Mouse (Mus musculus) left cerebral cortex, postnatal 14 days (tissue): ENCODE measurements around the gene Tob2. TPM values are rescaled to one million over a fixed set of nuclear protein-coding genes. Genes with fewer than 3 reads are reported as not detected.

Experiments
- DNase-seq, 2 experiments: peaks; one replicate each; pipeline ENCODE4 v3.0.0; 2021 to 2022; ENCODE audit warnings: low spot score in 2 of 2, mixed read lengths in 1 of 2
- intact Hi-C: fragments of 180-260 bp; cut with DNase I; formaldehyde crosslinking; loops from one replicate; pipeline ENCODE4 v1.15.1; 2025
- total RNA-seq, 2 experiments: library from RNA; stranded (reverse); gene quantifications; 2 replicates each; pipeline ENCODE4 v1.2.3; 2021

Tob2 gene
- total RNA-seq, 2 experiments from 2014 or later, result 25.8 to 31.8 TPM

DNA sequence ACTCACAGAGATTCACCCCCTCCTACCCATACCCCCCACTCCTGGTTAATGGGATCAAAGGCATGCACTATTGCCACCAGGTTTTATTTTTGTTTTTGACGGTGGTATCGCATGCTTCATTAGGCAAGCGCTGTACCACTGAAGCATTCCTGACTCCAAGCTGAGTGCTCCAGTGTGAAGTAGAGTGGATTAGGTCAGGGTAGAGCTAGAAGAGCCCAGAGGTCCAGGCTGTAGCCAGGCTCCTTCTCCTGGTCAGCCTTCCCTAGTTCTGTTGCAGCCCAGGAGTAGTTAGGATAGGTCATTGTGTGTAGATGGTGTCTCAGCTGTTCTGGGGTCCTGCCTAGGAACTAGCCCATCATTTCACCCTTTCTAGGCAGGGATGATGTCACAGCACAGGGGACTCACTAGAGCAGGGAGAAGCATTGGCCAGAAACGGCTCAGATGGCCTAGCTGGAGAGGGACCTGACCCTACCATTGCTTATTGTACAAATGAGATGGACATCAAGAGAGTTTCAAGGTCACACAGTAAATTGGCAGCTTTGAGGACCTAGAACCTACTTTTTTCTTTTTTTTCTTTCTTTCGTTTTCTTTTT is 13.5 kb downstream of the Tob2 start:
- intact Hi-C loops, result no loop called here
- no peak for DNase-seq

DNA sequence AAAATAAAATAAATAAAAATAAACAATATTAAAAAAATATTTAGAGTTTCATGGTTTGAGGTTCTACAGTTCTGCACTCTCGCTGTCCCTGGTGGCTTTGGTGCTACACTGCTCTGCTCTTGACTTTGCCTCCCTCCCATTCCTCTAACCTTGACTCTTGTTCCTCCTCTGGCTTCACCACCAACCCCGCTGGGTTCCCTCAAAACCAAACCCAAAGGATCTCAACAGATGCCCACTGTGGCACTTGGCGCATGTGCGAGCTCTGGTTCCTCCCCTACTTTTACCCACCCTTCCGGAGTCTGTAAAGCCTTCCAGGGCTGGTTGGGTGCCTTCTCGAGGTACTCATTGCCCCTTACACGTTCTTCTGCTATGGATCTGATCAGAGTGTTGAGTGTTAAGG is 16.3 kb downstream of the Tob2 start:
- DNase-seq, result no peak
- intact Hi-C loops, result no loop called here

DNA sequence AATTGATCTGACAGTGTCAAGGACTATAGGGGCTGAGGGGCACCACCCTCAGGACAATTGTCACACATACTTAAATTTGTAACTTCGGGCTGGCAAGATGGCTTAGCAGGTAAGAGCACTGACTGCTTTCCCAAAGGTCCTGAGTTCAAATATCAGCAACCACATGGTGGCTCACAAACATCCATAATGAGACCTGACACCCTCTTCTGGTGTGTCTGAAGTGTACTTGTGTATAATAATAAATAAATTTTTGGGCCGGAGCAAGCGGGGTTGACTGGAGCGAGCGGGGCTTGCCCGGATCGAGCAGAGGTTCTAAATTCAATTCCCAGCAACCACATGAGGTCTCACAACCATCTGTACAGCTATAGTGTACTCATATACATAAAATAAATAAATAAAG is 18.3 kb downstream of the Tob2 start:
- intact Hi-C loops, result no loop called here
- DNase-seq, result no peak

DNA sequence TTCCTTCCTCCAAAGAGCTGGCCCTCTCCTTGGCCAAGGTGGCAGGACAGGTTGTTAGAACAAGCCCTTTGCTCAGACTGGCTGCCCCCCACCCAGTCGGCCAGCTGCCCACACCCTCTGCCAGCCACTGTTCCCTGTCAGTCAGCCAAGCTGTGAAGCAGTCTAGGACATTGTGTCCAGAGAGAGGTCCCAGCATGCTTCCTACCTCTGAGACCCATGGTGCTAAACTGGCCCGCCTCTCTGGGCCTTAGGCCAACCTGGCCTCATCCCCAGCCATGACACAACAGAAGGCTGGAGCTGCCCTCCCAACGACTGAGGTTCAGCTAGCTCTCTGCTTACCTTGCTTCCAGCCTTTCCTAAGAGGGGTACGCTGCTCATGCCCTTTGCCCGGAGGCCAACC is 19.0 kb downstream of the Tob2 start:
- DNase-seq, result peak; percentile 68 to 89
- intact Hi-C loops, result no loop called here

DNA sequence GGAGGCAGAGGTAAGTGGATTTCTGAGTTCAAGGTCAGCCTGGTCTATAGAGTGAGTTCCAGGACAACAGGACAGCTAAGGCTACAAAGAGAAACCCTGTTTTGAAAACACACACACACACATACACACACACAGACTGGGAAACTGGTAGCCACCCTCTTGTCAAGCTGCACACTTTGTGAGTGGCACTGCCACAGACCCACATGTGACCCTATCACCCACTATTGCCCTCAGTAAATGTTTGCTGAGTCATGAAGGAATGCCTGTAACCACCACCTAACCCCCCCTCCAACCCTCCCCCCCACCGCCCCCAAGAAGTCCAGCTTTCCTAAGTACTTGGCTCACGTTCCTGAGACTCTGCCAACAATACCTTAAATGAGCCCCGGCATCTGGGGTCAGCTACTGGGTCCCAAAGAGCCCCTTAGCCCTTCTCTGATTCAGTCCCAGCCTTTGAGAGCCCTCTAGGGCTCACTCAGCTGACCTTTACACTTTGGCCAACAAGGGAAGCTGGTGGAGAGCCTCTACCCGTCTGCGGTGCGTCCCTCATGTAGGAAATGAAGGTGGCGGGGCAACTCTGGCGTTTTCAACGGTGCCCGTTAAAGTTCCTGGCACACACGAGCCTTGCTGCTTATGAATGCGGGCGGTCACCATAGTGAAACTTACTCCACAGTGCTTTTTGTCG is 19.9 kb downstream of the Tob2 start:
- intact Hi-C loops, result no loop called here

DNA sequence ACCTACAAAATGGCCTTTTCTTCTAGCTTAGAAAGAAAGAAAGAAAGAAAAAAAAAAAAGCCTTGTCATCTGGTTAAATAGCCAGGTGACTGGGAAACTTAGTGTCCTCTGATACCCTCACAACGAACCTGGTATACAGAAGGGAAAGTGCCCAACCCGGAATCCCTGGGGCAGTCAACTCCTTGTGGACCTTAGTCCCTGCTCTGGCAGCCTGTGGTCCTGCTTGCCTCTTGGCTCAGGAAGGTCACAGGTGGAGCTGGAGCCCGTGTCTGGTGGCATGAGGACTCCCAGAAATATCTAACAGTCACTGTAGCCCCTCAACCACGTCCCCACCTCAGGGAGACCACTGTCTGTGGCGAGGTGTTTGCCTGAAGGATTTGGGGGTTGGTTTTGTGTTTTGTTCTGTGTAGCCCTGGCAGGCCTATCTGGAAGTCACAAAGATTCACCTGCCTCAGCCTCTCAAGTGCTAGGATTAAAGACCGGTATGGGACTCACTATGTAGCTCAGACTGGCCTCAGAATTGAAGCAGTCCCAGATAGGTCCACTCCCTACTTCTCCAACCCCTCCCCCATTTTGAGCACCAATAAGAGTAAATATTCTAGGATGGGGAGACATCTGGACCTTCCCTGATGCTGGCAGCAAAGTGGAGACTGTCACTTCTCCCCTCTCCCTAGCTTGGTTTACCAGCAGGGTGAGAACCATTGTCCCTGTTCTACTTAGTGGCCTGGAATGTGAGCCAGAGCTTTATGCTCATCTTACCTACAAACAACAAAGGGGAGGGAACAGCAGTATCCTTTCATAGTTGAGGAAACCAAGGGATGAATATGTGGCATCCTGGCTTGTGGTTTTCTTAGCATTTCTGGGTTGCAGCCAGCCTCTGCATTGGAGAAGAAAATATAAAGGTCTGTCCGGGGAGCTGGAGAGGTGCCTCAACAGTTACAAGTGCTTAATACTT is 21.4 kb downstream of the Tob2 start:
- intact Hi-C loops, result no loop called here
- no peak for DNase-seq

More for the DNA sequence above, 19.9 kb downstream of the Tob2 start:
- no peak for DNase-seq

DNA sequence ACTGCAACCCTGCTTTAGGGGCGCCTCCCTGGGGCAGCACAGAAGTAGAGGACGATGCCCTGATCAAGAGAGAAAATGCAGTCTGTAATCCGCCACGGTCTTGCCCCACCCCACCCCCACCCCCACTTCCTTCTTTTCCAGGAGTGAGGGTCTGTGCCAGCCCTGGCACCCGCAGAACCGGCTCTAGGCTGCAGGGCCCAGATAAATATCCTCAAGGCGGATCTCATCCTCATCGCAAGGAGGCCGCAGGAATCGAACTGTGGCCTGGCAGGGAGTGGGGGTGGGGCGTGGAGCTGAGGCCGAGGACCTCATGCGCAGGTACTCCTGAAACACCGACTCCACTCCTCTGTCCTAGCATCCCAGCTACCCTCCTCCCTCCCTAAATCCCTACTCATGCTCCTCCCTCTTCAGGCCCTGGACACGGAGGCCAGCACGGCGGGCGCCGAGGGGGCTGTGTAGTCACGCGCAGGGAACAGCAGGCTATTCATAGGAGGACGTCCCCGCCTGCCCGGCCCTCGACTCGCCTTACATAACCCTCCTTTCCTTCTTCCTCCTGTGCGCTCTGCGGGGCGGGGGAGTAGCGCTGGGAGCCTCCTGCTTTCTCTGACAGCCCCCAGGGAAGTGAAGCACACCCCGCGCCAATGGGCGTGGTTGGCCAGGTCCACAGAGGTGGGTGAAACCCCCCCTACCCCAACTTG is 22.3 kb downstream of the Tob2 start:
- intact Hi-C loops, result no loop called here
- DNase-seq, result peak; percentile 86 to 93

- no peak for DNase-seq
- intact Hi-C loops, result no loop called here
These were observed 23.4 kb downstream of the Tob2 start for GRCm38 (mm10) chr15:81835007-81835880.

DNA sequence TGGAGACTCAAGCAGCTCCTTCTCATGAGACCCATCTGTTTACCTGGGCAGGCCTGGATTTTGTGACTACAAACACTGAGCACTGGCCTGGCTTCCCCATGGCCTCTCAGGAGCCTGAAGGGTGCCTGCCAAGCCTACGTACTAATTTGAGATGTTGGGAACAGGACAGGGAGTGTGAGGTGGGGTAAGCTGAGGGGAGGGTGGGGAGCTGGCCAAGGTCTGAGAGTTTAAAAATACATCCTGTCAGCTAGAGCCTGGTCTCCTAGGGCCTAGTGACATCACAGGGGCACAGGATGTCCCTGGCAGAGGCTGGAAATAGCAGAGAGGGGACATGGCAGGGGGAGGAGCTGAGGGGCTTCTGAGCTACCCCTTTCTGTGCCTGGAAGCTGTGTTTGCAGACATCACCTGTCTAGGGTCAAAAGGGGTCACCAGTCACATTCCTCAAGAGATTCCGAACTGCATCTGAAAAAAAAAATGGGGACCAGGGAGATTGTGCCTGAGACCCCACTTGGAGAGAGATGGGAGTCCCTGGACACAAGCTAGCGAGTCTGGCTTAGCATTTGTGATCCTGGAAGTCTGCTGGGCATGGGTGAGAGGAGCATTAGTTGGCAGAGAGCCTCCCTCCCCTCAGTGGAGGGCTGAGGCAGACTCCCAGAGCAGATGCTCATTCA is 24.3 kb downstream of the Tob2 start:
- no peak for DNase-seq
- intact Hi-C loops, result loop anchor here (5.0 kb wide), 1 partner anchor 83 kb away; no protein-coding TSS in a partner anchor

- DNase-seq, result no peak
- intact Hi-C loops, result loop anchor here (5.0 kb wide), 1 partner anchor 84 kb away; no protein-coding TSS in a partner anchor
These were observed 25.1 kb downstream of the Tob2 start for GRCm38 (mm10) chr15:81833481-81833880.

GRCm38 (mm10) chr15:81832219-81832618 is 26.4 kb downstream of the Tob2 start:
- no peak for DNase-seq

DNA sequence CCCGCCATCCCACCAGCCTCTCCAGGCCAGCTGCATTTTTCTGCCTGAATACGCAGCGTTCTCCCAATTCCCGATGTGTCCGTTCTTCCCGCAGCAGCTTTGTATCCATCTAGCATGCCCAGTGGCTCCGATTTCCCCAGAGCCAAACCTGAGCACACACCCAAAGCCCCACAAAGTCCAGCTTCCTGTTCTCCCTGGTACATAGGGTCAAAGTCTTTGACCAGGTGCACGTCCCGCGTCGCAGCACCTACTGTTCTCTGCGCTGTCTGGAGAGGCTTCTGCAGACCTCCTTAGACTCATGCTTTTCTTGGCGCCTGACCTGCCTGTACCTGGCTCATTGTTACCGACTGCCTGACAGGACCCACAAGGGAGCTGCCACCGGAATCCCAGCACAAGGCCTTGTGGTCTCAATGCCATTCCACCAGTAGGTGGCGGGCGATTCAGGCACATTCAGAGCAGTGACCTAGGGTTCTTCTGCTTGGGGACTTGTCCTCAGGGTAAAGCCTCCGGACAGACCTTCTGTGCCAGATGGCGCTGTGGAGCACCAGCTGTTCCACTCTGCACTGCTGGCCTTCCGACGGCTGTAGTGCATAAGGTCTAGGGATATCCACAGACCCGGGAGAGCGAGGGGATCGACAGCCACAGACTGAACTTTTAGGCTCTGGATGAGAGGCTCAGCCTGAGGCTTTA is 27.3 kb downstream of the Tob2 start:
- intact Hi-C loops, result loop anchor here (2.0 to 5.0 kb wide), 2 partner anchors 74 to 86 kb away; no protein-coding TSS in a partner anchor
- peak; percentile 89 to 92 for DNase-seq

More at GRCm38 (mm10) chr15:81832219-81832618, 26.4 kb downstream of the Tob2 start:
- intact Hi-C loops, result loop anchor here (5.0 kb wide), 1 partner anchor 85 kb away; no protein-coding TSS in a partner anchor

GRCm38 (mm10) chr15:81830530-81830929 is 28.1 kb downstream of the Tob2 start:
- intact Hi-C loops, result loop anchor here (2.0 to 5.0 kb wide), 2 partner anchors 74 to 87 kb away; no protein-coding TSS in a partner anchor
- DNase-seq, result no peak

DNA sequence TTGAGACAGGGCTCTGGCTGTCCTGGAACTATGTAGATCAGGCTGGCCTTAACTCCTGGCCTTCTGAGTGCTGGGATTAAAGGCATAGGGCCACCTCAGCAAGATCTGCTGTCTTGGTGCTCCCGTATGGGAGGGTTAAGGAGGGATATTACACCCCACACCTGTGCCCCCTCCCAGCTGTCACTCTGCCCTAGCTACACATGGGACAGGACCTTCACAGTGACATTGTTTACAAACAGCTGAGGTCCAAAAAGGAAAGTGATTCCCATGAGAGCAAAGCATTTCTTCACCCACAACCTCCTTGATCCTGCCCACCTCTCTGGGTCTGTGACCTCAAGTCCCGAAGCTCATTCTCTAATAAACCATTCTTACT is 29.4 kb downstream of the Tob2 start:
- intact Hi-C loops, result no loop called here
- DNase-seq, result no peak

DNA sequence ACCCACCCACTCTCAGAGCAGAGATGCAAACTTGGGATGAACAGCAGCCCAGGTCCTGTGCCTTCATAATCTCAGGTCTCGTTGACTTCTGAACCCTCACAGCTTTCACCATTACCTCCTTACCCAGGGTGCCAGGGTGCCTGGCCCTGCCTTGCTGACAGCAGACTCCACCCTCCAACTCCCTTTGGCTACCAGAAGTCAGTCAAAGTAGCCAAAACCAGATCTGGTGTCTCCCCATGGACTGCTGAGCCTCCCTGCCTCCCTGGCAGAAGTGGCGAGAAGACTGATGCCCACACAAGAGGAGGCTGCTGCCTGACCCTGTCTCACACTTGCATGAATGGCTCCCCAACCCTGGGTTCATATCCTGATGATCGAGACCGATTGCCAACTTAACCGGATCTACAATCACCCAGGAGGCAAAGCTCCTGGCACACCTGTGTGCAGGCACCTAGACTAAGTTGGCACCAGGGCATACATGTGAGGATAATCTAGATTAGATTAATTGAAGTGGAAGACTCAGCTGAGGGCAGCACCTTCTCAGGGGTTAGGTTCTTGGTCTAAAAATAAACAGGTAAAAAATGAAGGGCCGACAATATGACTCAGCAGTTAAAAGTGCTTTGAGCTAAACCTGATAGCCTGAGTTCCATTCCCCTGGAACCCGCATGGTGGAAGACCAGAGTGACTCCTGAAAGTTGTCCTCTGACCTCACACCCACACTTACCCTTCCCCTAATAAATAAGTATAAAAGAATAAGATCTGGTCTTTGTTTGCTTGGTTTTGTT is 30.0 kb downstream of the Tob2 start:
- intact Hi-C loops, result no loop called here
- DNase-seq, result no peak

DNA sequence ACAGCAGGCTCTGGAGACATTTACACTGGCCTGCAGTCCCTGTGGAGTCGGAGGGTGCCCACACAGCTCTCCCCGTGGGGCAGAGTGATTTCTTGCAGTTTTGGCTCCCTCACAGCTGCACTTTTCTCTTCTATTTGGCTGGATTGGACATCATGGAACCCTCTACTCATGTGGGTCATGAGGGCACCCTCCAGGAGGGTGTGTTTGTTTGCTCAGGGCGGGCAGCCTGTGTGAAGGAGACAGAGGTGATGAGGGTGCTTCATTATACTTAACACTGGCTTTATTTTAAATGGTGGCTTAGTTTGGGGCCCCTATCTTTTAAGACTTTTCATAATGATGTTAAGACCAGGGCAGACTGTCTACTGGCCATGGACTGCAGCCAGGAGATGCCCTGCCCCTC is 33.8 kb downstream of the Tob2 start:
- DNase-seq, result no peak

GRCm38 (mm10) chr15:81822631-81823030 is 36.0 kb downstream of the Tob2 start:
- intact Hi-C loops, result no loop called here

More for the DNA sequence above, 33.8 kb downstream of the Tob2 start:
- intact Hi-C loops, result no loop called here

More at GRCm38 (mm10) chr15:81822631-81823030, 36.0 kb downstream of the Tob2 start:
- DNase-seq, result no peak
